9 mouse cellular contexts compared by ENCODE assay signal in the genomic region with DNA sequence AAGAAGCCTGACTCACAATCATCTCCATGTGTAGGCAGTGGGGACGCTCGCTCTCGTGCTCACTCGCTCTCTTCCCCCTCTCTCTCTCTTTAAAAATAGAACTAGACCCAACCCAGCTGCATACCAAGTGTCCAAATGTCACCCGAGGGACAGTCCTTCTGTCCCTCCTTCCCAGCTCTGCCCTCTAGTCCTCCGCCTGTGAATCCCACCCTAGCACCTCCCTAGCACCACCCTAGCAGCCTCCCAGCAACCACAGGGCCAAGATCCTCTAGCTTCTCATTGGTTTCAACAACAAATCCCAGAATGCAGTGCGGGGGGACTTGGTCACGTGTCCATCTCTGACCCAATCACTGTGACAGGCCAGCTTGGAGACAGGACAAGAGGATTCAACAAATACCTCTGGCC. TPM values are rescaled to one million over a fixed set of nuclear protein-coding genes. Genes with fewer than 3 reads are reported as not detected.
DNase-seq lines count a peak whose midpoint lies in the region; ATAC-seq lines count a peak whose summit lies in the region.
"Had no signal": no experiment of that assay in that cellular context is flagged by ENCODE, and none has a peak within 500 bp of the region (broad histone marks: within the 10 kb centered on the region; RNA-seq: fewer than 3 reads in every experiment).

No protein-coding gene starts in this region.

- no peaks in the 10 kb centered on the region for H3K27me3 ChIP-seq in hindbrain, embryonic 10.5 days (ENCODE audit: insufficient read depth, poor library complexity, severe bottlenecking)
- no peaks in the 10 kb centered on the region for H3K27me3 ChIP-seq in hindbrain, embryonic 13.5 days
- H3K27me3 ChIP-seq in forebrain, embryonic 15.5 days = no peaks in the 10 kb centered on the region
- H3K27me3 ChIP-seq: stomach, embryonic 15.5 days had no signal

- no peak for ATAC-seq in hindbrain, embryonic 13.5 days (ENCODE audit: low FRiP score)
- ATAC-seq in CD4-positive, CD25-positive, alpha-beta regulatory T cell, adult 4 months = no peak
- no peak for ATAC-seq in forebrain, embryonic 15.5 days (replicated peaks)

- H3K36me3 ChIP-seq in hindbrain, embryonic 10.5 days = no peaks in the 10 kb centered on the region
- H3K36me3 ChIP-seq in hindbrain, embryonic 13.5 days = no peaks in the 10 kb centered on the region
- H3K36me3 ChIP-seq in forebrain, embryonic 15.5 days = no peaks in the 10 kb centered on the region
- H3K36me3 ChIP-seq: stomach, embryonic 15.5 days had no signal

- peaks cover 30% of the 10 kb centered on the region for H3K4me1 ChIP-seq in hindbrain, embryonic 10.5 days (replicated peaks)
- peaks cover 12% of the 10 kb centered on the region for H3K4me1 ChIP-seq in hindbrain, embryonic 13.5 days (replicated peaks)
- peaks cover 6% of the 10 kb centered on the region; the same call in 1 of the 2 replicates for H3K4me1 ChIP-seq in forebrain, embryonic 15.5 days

- no peak overlapping the region for H3K4me3 ChIP-seq in hindbrain, embryonic 10.5 days
- H3K4me3 ChIP-seq in hindbrain, embryonic 13.5 days = no peak overlapping the region
- H3K4me3 ChIP-seq in forebrain, embryonic 15.5 days = no peak overlapping the region
- H3K4me3 ChIP-seq: stomach, embryonic 15.5 days had no signal

- no peak overlapping the region for H3K4me2 ChIP-seq in hindbrain, embryonic 13.5 days
- H3K4me2 ChIP-seq in forebrain, embryonic 15.5 days (replicated peaks) = no peak overlapping the region
- H3K4me2 ChIP-seq: stomach, embryonic 15.5 days had no signal

- intact Hi-C loops in gastrocnemius, postnatal 36 days (cut with DNase I) = no loop called here

- no peak overlapping the region for H3K27ac ChIP-seq in hindbrain, embryonic 10.5 days
- no peak overlapping the region for H3K27ac ChIP-seq in hindbrain, embryonic 13.5 days
- H3K27ac ChIP-seq in forebrain, embryonic 15.5 days (replicated peaks) = no peak overlapping the region
- H3K27ac ChIP-seq: stomach, embryonic 15.5 days had no signal

- 82% methylated on average over 8 of the region's 8 CpGs for WGBS in hindbrain, embryonic 10.5 days
- WGBS in hindbrain, embryonic 13.5 days = 72% methylated on average over 8 of the region's 8 CpGs
- WGBS in forebrain, embryonic 15.5 days = 81% methylated on average over 8 of the region's 8 CpGs

- H3K9me3 ChIP-seq in hindbrain, embryonic 10.5 days = no peaks in the 10 kb centered on the region
- no peaks in the 10 kb centered on the region for H3K9me3 ChIP-seq in hindbrain, embryonic 13.5 days
- H3K9me3 ChIP-seq in forebrain, embryonic 15.5 days = no peaks in the 10 kb centered on the region
- H3K9me3 ChIP-seq: stomach, embryonic 15.5 days had no signal

- DNase-seq in hindbrain, embryonic 10.5 days (ENCODE audit: low spot score) = peak; percentile 15
- peak; percentile 87 for DNase-seq in ES-CJ7 (ENCODE audit: low read depth, low spot score)
- DNase-seq in gastrocnemius, postnatal 36 days = peak; percentile 34
- DNase-seq in lung, postnatal 10 days = peak; percentile 64
- DNase-seq in urinary bladder, postnatal 10 days (ENCODE audit: low spot score) = no peak

- H3K9ac ChIP-seq in hindbrain, embryonic 13.5 days = no peak overlapping the region
- H3K9ac ChIP-seq in forebrain, embryonic 15.5 days (replicated peaks) = no peak overlapping the region
- H3K9ac ChIP-seq: stomach, embryonic 15.5 days had no signal

RNA-seq across cellular contexts. Expression of a gene that starts 27.2 kb away (rescaled TPM):
- polyA plus RNA-seq in hindbrain, embryonic 10.5 days (2016; fragmentation: Nextera tagmentation; extraction: Ambion mirVana) = 8.4 and 10.6 TPM in 2 replicates
- polyA plus RNA-seq in hindbrain, embryonic 13.5 days (2015; fragmentation: Nextera tagmentation; extraction: Ambion mirVana) = 12.3 and 12.5 TPM in 2 replicates
- 1 to 10 TPM; 6.9 TPM for total RNA-seq in gastrocnemius, postnatal 36 days (2021)
- 1 to 10 TPM; 6.3 to 9.4 TPM for polyA plus RNA-seq in CD4-positive, CD25-positive, alpha-beta regulatory T cell, adult 4 months (2017; shearing (Covaris generic))
- polyA plus RNA-seq in forebrain, embryonic 15.5 days (2015; fragmentation: Nextera tagmentation; extraction: Ambion mirVana) = 15.2 and 18.8 TPM in 2 replicates

RNA-seq across cellular contexts. Expression of a gene that starts 45.4 kb away (rescaled TPM):
- 21.7 and 26.7 TPM in 2 replicates for polyA plus RNA-seq in hindbrain, embryonic 10.5 days (2016; fragmentation: Nextera tagmentation; extraction: Ambion mirVana)
- 21.2 and 22.7 TPM in 2 replicates for polyA plus RNA-seq in hindbrain, embryonic 13.5 days (2015; fragmentation: Nextera tagmentation; extraction: Ambion mirVana)
- 10 to 100 TPM; 21.8 to 22.8 TPM for total RNA-seq in gastrocnemius, postnatal 36 days (2021)
- polyA plus RNA-seq in CD4-positive, CD25-positive, alpha-beta regulatory T cell, adult 4 months (2017; shearing (Covaris generic)) = 10 to 100 TPM; 42.4 to 75.1 TPM
- polyA plus RNA-seq in forebrain, embryonic 15.5 days (2015; fragmentation: Nextera tagmentation; extraction: Ambion mirVana) = 20.4 and 23.1 TPM in 2 replicates
